Mouse (Mus musculus) heart, postnatal 0 days (tissue): ENCODE measurements around the gene Slc35f6.

Source experiments
- CTCF ChIP-seq: IDR thresholded peaks from 2 replicates; pipeline ENCODE4 v1.5.1; 2016; ENCODE audit warnings: antibody characterized with exemption, control low read depth, low read depth
- EP300 ChIP-seq: IDR thresholded peaks from 2 replicates; pipeline ENCODE4 v1.6.1; 2016; ENCODE audit warnings: antibody characterized with exemption, low read depth

DNA sequence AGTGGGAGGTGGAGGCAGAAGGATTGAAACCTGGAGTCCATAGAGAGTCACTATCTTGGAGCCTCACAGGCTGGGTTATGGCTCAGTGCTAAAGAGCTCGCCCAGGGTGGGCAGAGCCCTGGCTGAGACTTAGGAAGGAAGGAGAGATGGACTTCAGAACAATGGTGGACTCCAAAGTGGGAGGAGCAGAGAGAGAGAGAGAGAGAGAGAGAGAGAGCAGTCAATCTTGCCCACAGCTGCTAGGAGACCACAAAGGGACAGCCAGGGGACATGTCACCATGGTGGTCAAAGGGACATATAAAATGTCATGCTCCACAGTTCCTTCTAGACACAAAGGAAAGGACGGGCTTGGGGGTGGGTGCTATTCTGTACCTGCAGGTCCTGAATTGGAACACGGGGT is 44.5 kb upstream of the Slc35f6 start:
- no peak for TF ChIP-seq CTCF
- no peak for TF ChIP-seq EP300
